Mouse (Mus musculus): Measurements from ENCODE around the gene Wap. TPM values are rescaled to one million over a fixed set of nuclear protein-coding genes. Genes with fewer than 3 reads are reported as not detected.
"Not testable (repeated sequence)": the region's sequence is repeated elsewhere in the genome, so short reads cannot be mapped to it uniquely, and the experiment has no call there.

The Wap gene
- polyA plus RNA-seq, 1 experiment from 2014 or later: not detected

- Histone ChIP-seq H3K4me1 (replicated peaks) (no peaks in the 10 kb centered on the region), H3K27ac (no peak overlapping the region), H3K9me3 (no peaks in the 10 kb centered on the region), H3K4me3 (replicated peaks) (no peak overlapping the region), H3K27me3 (peaks cover 2% of the 10 kb centered on the region; the same call in 1 of the 2 replicates), H3K4me2 (no peak overlapping the region), H3K36me3 (no peaks in the 10 kb centered on the region), H3K9ac (replicated peaks) (no peak overlapping the region)
- no peak for ATAC-seq (ENCODE audit: insufficient number of reproducible peaks, insufficient read depth, low FRiP score, low TSS enrichment, low read depth)
- WGBS: 89% methylated on average over 2 of the region's 2 CpGs
These were observed 28.2 kb upstream of the Wap start for GRCm38 (mm10) chr11:6666634-6667033.

DNA sequence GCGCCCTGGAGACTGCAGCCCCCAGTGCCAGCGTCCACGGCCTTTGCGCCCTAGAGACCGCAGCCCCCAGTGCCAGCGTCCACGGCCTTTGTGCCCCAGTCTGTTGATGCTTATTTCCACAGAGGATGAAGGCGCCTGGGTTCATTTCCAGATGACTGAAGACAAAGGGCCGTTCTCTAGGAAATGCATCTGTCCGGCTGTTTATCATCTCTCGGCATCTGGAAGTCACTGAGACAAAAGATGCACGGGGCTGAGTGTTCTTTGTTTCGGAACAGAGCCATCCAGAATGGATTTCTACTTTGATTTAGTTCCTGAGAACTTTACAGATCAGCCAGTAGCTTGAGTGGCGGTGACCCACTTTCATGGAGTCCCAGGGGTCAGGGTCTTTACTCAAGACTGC, 22.8 kb upstream of the Wap start:
- 87% methylated on average over 14 of the region's 14 CpGs for WGBS
- H3K4me2 ChIP-seq: no peak overlapping the region
- H3K4me1 ChIP-seq (replicated peaks): peaks cover 10% of the 10 kb centered on the region; the same call in 1 of the 2 replicates
- no peaks in the 10 kb centered on the region for H3K9me3 ChIP-seq
- H3K9ac ChIP-seq (replicated peaks): no peak overlapping the region
- H3K27ac ChIP-seq: no peak overlapping the region
- no peak overlapping the region for H3K4me3 ChIP-seq (replicated peaks)
- H3K36me3 ChIP-seq: no peaks in the 10 kb centered on the region
- H3K27me3 ChIP-seq: peaks cover 12% of the 10 kb centered on the region; the same call in 1 of the 2 replicates
- no peak for ATAC-seq (ENCODE audit: insufficient number of reproducible peaks, insufficient read depth, low FRiP score, low TSS enrichment, low read depth)

DNA sequence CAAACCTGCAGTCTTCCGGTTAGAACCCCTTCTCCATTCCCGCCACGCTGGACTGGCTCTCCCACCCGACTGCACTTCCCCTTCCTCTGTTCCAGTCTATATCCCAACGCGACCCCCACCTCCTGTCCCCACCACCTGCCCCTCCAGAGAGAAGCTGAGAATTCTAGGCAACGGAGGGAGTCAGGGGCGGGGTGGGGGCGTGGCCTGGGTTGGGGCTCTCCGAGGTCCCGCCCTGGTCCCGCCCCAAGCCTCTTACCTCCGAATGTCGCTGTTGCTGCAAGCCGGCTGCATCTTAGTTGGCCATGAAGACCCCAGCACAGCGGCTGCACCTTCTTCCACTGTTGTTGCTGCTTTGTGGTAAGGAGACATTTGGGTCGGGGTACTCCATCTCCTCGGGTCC, 19.8 kb upstream of the Wap start, which contains the start of gene Ramp3:
Gene Ramp3 (plus strand): TSS at position 251 of the 400 bp plus-strand sequence.
- Histone ChIP-seq H3K36me3 (no peaks in the 10 kb centered on the region), H3K4me1 (replicated peaks) (peaks cover 10% of the 10 kb centered on the region; the same call in 1 of the 2 replicates), H3K27me3 (peaks cover 13% of the 10 kb centered on the region; the same call in 1 of the 2 replicates), H3K9me3 (no peaks in the 10 kb centered on the region), H3K4me3 (replicated peaks) (peak within 1 kb of the TSS; percentile 41), H3K9ac (replicated peaks) (0 out of 2 replicates have a peak within 1 kb of the TSS, but pooled peaks have one; percentile 44), H3K27ac (no peak within 1 kb of the TSS), H3K4me2 (peak within 1 kb of the TSS; percentile 72)
- peak; percentile 64 for ATAC-seq (ENCODE audit: insufficient number of reproducible peaks, insufficient read depth, low FRiP score, low TSS enrichment, low read depth)
- 0% methylated on average over 18 of the region's 18 CpGs for WGBS

DNA sequence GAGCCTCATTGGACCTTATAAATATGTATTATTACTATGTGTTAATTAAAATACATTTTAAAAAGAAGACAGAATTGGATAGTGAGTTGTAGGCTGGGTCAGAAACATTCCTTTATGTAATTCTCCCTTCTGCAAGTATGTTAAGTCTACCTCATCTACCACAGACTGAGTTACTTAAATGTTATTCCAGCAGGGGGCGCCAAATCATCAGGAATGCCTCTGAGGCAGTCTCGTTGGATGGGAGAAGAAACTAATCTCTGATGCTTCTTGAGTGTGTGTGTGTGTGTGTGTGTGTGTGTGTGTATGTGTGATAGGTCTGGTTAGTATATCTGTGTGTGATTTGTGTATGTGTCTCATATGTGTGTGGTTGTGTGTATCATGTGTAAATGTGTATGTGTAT, 16.5 kb upstream of the Wap start:
- WGBS: 5% methylated on average over 2 of the region's 2 CpGs
- H3K4me2 ChIP-seq: no peak overlapping the region
- 0 out of 2 replicates have a peak, but pooled peaks have one; percentile 2 for ATAC-seq (ENCODE audit: insufficient number of reproducible peaks, insufficient read depth, low FRiP score, low TSS enrichment, low read depth)
- H3K4me3 ChIP-seq (replicated peaks): no peak overlapping the region
- no peaks in the 10 kb centered on the region for H3K9me3 ChIP-seq
- H3K27me3 ChIP-seq: peaks cover 17% of the 10 kb centered on the region; the same call in 1 of the 2 replicates
- H3K36me3 ChIP-seq: no peaks in the 10 kb centered on the region
- H3K4me1 ChIP-seq (replicated peaks): peaks cover 10% of the 10 kb centered on the region; the same call in 1 of the 2 replicates
- no peak overlapping the region for H3K9ac ChIP-seq (replicated peaks)
- no peak overlapping the region for H3K27ac ChIP-seq

GRCm38 (mm10) chr11:6652978-6653377, 14.5 kb upstream of the Wap start:
- H3K27me3 ChIP-seq: peaks cover 13% of the 10 kb centered on the region; the same call in 1 of the 2 replicates
- H3K9ac ChIP-seq (replicated peaks); H3K9me3 ChIP-seq; H3K27ac ChIP-seq; H3K4me3 ChIP-seq (replicated peaks); ATAC-seq (ENCODE audit: insufficient number of reproducible peaks, insufficient read depth, low FRiP score, low TSS enrichment, low read depth); H3K36me3 ChIP-seq; H3K4me2 ChIP-seq; H3K4me1 ChIP-seq (replicated peaks): not testable (repeated sequence)
- 76% methylated on average over 3 of the region's 3 CpGs for WGBS

- 60% methylated on average over 7 of the region's 7 CpGs for WGBS
- no peak overlapping the region for H3K9ac ChIP-seq (replicated peaks)
These were observed 12.1 kb upstream of the Wap start for GRCm38 (mm10) chr11:6650519-6650918.

DNA sequence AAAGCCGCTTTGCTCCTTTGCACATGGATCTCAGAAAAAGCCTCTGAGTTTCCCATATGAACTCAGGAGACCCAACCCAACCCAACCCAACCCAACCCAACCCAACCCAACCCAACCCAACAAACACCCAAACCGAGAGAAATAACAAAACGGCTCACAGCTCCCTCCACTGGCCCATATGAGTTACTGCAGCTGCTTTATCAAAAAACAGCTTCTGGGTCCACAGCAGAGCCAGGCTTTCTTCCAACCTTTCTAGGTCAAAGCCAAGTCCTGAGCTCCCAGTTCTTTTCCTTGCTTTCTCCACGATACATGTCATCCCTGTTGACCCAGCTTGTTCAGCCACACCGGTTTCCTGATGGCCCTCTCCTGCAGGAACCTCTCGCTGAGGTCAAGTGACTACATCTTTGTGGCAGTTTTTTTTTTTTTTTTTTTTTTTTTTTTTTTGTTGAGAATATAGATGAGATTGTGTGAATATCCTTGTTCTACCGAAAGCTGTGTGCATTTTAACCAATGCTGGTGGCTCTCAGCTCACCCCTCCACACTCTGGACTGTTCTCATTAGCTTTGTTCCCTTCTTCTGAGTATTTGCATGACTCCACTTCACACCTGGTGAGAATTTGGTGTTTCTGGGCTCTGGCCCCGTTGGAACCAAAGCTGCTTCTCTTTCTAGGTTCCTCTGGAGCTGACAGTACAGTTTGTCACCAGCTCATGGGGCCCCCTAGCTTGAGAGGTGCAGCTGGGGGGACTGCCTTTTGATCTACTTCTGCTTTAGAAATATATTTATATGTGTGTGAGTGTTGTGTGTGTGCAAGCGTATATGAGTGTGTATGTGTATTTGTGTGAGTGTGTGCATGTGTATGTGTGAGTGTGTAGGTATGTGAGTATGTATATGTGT, 9.6 kb upstream of the Wap start:
- 57% methylated on average over 9 of the region's 9 CpGs for WGBS
- no peak overlapping the region for H3K27ac ChIP-seq
- H3K4me2 ChIP-seq: no peak overlapping the region
- 0 out of 2 replicates have a peak, but pooled peaks cover 4% of the 10 kb centered on the region for H3K27me3 ChIP-seq
- H3K36me3 ChIP-seq: no peaks in the 10 kb centered on the region
- H3K9ac ChIP-seq (replicated peaks): no peak overlapping the region
- H3K4me3 ChIP-seq (replicated peaks): no peak overlapping the region
- no peak for ATAC-seq (ENCODE audit: insufficient number of reproducible peaks, insufficient read depth, low FRiP score, low TSS enrichment, low read depth)
- H3K4me1 ChIP-seq (replicated peaks): no peaks in the 10 kb centered on the region
- no peaks in the 10 kb centered on the region for H3K9me3 ChIP-seq

More at GRCm38 (mm10) chr11:6650519-6650918, 12.1 kb upstream of the Wap start:
- no peak overlapping the region for H3K4me3 ChIP-seq (replicated peaks)
- H3K27ac ChIP-seq: no peak overlapping the region
- H3K9me3 ChIP-seq: no peaks in the 10 kb centered on the region
- no peaks in the 10 kb centered on the region for H3K4me1 ChIP-seq (replicated peaks)
- 0 out of 2 replicates have a peak, but pooled peaks cover 4% of the 10 kb centered on the region for H3K27me3 ChIP-seq
- no peak for ATAC-seq (ENCODE audit: insufficient number of reproducible peaks, insufficient read depth, low FRiP score, low TSS enrichment, low read depth)
- H3K4me2 ChIP-seq: no peak overlapping the region
- H3K36me3 ChIP-seq: no peaks in the 10 kb centered on the region

- no peak overlapping the region for H3K4me3 ChIP-seq (replicated peaks)
- no peak overlapping the region for H3K4me2 ChIP-seq
- H3K27me3 ChIP-seq: no peaks in the 10 kb centered on the region
- H3K36me3 ChIP-seq: no peaks in the 10 kb centered on the region
- no peaks in the 10 kb centered on the region for H3K9me3 ChIP-seq
- no peak overlapping the region for H3K27ac ChIP-seq
- 66% methylated on average over 6 of the region's 6 CpGs for WGBS
- no peak for ATAC-seq (ENCODE audit: insufficient number of reproducible peaks, insufficient read depth, low FRiP score, low TSS enrichment, low read depth)
- no peaks in the 10 kb centered on the region for H3K4me1 ChIP-seq (replicated peaks)
- no peak overlapping the region for H3K9ac ChIP-seq (replicated peaks)
These were observed 6.1 kb upstream of the Wap start for GRCm38 (mm10) chr11:6644566-6644965.

- H3K4me1 ChIP-seq (replicated peaks): no peaks in the 10 kb centered on the region
- H3K9me3 ChIP-seq: no peaks in the 10 kb centered on the region
- no peak overlapping the region for H3K4me3 ChIP-seq (replicated peaks)
- H3K27me3 ChIP-seq: no peaks in the 10 kb centered on the region
- H3K9ac ChIP-seq (replicated peaks): no peak overlapping the region
- 79% methylated on average over 6 of the region's 6 CpGs for WGBS
- no peak for ATAC-seq (ENCODE audit: insufficient number of reproducible peaks, insufficient read depth, low FRiP score, low TSS enrichment, low read depth)
- H3K4me2 ChIP-seq: no peak overlapping the region
- H3K36me3 ChIP-seq: no peaks in the 10 kb centered on the region
- H3K27ac ChIP-seq: no peak overlapping the region
These were observed 635 bp upstream of the Wap start for GRCm38 (mm10) chr11:6639072-6639471.

DNA sequence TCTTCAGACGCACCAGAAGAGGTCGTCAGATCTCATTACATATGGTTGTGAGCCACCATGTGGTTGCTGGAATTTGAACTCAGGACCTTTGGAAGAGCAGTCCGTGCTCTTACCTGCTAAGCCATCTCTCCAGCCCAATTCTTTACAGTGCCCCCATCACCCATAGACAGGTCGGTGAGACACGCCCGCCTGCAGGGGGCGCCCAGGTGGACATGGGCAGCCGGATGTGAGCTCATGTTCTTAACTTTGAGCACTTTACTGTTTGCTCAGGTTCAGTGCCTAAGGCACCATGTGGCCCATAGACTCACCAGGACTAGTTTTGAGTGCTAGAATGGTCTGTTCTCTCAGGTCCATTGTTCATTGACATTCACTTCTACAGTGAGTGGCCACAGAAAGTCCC, 2.3 kb downstream of the Wap start:
- Histone ChIP-seq H3K36me3 (no peaks in the 10 kb centered on the region), H3K9me3 (no peaks in the 10 kb centered on the region), H3K4me3 (replicated peaks) (no peak overlapping the region), H3K4me1 (replicated peaks) (no peaks in the 10 kb centered on the region), H3K27me3 (no peaks in the 10 kb centered on the region), H3K9ac (replicated peaks) (no peak overlapping the region), H3K27ac (no peak overlapping the region), H3K4me2 (no peak overlapping the region)
- WGBS: 73% methylated on average over 8 of the region's 8 CpGs
- no peak for ATAC-seq (ENCODE audit: insufficient number of reproducible peaks, insufficient read depth, low FRiP score, low TSS enrichment, low read depth)

DNA sequence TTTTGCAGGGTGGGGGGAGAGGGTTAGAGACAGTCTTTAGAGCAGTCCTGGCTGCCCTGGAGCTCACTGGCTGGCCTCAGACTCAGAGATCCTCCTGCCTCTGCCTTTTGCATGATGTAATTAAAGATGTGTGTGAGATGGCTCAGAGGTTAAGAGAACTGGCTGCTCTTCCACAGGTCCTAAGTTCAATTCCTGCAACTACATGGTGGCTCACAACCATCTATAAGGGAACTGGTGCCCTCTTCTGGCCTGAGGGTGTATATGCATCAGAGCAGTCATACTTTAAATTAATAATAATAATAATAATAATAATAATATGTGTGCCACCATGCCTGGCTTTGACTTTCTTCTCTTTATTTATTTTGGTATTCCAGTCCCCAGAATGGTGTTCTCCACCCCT, 8.8 kb downstream of the Wap start:
- Histone ChIP-seq H3K4me3 (replicated peaks) (no peak overlapping the region), H3K27ac (no peak overlapping the region), H3K36me3 (peaks cover 2% of the 10 kb centered on the region; the same call in 1 of the 2 replicates), H3K4me1 (replicated peaks) (peaks cover 11% of the 10 kb centered on the region), H3K9ac (replicated peaks) (no peak overlapping the region), H3K27me3 (no peaks in the 10 kb centered on the region), H3K9me3 (no peaks in the 10 kb centered on the region), H3K4me2 (no peak overlapping the region)
- ATAC-seq (ENCODE audit: insufficient number of reproducible peaks, insufficient read depth, low FRiP score, low TSS enrichment, low read depth): no peak
